Mouse (Mus musculus): Measurements from ENCODE around the gene Acmsd. TPM values are rescaled to one million over a fixed set of nuclear protein-coding genes. Genes with fewer than 3 reads are reported as not detected.
"Not testable (repeated sequence)": the region's sequence is repeated elsewhere in the genome, so short reads cannot be mapped to it uniquely, and the experiment has no call there.

The Acmsd gene
- total RNA-seq (2022) = under 1 TPM in 2 of 4 experiments, not detected in 2; 0.14 to 0.19 TPM

DNA sequence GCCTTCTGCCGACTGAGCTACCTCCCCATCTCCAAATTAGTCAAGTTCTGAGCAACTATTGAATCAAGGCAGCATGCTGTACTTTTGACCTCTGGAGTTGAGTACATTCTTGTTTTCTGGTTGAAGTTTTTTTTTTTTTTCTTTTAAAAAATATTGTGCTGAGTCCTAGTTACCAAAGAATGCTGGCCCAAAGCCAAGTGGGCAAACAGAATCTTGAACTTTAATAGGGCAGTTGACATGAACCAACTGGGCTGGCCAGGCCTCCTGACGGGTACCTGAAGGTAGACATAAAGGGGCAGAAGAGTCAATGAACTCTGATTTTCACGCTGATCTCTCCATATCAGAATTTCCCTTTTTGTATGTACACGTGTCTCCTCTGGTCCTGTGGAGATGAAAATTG lies at the start of gene Acmsd:
Acmsd (plus strand) TSS at position 318 of the 400 bp plus-strand sequence.
- DNase-seq (ENCODE audit: low spot score) = no peak

- no peak for DNase-seq (ENCODE audit: low spot score)
Observed at GRCm38 (mm10) chr1:127679498-127680133, 49.6 kb upstream of the Acmsd start, which contains the start of gene Tmem163. TSS of gene Tmem163 (minus strand) at chr1:127679548.

- no peak for DNase-seq (ENCODE audit: low spot score)
Observed at GRCm38 (mm10) chr1:127696533-127696932, 32.7 kb upstream of the Acmsd start.

- DNase-seq (ENCODE audit: low spot score) = no peak
Observed at GRCm38 (mm10) chr1:127702187-127702586, 27.0 kb upstream of the Acmsd start.

- DNase-seq (ENCODE audit: low spot score) = no peak
Observed at GRCm38 (mm10) chr1:127706269-127706668, 22.9 kb upstream of the Acmsd start.

DNA sequence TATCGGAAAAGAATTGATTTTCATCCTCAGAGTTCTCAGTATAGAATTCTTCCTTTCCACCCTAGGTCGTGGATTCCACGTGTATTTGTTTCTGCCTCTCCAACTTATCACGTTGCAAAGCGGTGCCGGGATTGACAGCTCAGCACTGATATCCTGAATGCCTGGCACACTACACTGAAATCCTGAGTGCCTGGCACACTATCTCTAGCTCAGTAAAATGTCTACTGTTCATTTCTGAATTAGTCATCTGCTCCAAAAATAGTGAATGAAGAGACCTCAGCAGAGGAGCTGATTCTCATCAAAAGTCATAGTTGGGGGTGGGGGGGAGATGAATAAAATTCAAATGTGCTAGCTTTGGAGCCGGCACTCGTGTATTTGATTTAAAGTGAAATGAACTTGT lies 12.8 kb upstream of the Acmsd start:
- DNase-seq (ENCODE audit: low spot score) = peak; percentile 26

GRCm38 (mm10) chr1:127718290-127718689 lies 10.9 kb upstream of the Acmsd start:
- no peak for DNase-seq (ENCODE audit: low spot score)

GRCm38 (mm10) chr1:127723596-127723995 lies 5.6 kb upstream of the Acmsd start:
- DNase-seq (ENCODE audit: low spot score) = no peak

GRCm38 (mm10) chr1:127731086-127731485 lies 1.9 kb downstream of the Acmsd start:
- DNase-seq (ENCODE audit: low spot score) = no peak

DNA sequence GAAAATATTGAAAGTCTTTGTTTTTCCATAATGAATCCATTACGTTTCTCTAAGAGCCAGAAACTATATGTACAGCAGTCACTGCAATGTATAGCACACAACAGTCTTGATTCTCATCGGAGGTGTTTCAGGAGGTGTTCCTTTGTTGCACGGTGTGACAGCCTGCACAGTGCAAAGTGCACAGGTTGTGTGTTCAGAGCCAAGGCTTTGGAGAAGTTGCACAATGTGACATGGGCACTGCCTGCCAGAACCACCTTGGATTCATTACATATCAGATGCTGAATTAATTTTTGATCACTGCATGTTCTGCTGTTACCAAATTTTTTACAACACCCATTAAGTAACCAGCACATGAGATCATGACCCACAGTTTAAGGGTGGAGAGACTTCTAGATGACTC lies 3.2 kb downstream of the Acmsd start:
- no peak for DNase-seq (ENCODE audit: low spot score)

DNA sequence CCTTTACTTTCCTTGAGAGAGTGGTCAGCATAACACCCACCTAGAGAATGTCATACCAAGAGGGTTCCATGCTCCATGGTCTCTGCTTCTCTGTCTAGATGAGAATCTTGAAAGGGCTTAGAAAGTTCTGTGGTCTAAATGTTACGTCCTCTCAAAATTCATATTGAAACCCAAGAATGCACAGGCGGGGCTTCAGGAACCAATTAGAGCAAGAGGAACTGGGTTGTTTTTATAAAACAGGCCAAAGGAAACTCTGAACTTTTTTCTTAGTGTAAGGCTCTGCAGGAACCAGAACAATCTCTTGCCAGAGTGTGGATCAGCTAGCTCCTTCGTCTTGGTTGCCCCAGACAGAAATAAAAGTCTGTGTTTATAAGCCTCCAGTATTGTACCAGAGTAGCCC lies 3.6 kb downstream of the Acmsd start:
- DNase-seq (ENCODE audit: low spot score) = no peak

DNA sequence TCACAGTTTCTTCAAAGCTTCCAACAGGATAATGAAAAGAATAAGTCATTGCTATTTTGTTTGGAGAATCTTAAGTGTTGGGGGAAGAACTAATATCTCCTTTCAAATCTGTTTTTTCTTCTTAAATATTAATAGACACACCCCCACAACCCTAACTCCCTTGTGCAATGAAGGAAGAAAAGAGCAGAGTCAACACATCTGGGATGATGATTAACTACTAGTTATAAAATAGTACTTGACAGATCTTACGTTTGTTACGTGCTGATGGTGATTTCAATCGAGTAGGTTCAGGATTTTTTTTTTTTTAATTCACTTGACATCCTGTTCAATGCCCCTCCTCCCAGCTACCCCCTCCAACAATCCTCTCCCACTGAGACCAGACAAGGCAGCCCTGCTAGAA lies 6.1 kb downstream of the Acmsd start:
- DNase-seq (ENCODE audit: low spot score) = no peak

- no peak for DNase-seq (ENCODE audit: low spot score)
Observed at GRCm38 (mm10) chr1:127750401-127751102, 21.3 kb downstream of the Acmsd start.

GRCm38 (mm10) chr1:127755806-127756205 lies 26.6 kb downstream of the Acmsd start:
- DNase-seq (ENCODE audit: low spot score) = no peak

DNA sequence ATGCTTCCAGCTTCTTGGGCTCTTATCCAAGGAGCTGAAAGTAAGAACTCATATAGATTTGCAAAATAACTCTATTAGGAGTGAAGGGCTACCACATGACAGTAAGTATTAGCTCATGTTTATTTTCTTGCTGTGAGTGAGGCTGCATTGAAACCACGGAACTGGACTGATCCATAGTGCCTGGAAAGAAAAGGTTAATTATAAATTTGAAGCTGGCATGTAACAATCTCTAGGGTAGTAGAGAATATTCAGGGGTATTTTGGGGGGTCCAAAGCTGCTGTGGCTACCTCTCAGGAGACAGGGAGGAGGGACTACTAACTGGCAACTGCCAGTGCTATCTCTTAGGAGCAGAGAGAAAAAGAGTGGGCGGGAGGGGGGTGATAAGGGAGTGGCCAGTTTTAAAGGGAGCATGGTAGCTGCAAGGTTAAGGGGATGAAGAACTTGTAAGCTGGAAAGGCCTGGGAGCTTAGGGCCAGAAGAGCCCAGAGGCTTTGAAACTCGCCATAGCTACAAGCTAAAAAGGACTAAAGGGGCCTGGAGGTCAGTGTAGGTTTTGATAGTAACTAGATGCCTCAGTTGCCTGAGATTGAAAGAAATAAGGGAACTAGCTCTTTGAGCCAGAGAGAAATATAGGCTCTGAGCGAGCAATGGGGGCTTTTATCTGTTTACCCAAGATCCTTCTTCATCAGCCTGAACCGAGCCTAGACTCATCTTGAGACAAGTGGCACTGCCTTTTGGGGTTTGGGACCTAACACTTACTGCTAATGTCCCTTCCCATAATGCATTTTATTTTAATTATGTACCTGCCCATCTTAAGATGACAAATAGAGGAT lies 27.3 kb downstream of the Acmsd start:
- no peak for DNase-seq (ENCODE audit: low spot score)

DNA sequence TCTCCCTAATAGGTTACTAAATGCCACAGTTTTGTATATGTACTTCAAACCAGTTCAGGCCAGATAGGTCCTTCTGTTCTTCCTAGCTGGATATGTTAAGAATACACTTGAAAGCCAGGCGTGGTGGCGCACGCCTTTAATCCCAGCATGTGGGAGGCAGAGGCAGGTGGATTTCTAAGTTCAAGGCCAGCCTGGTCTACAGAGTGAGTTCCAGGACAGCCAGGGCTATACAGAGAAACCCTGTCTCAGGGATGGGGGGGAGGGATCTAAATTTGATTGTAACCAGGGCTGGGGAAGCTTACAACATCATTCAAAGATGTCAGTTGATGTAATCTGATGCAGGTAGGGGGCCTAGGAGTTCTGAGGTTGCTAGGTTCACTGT lies 27.9 kb downstream of the Acmsd start:
- DNase-seq (ENCODE audit: low spot score) = not testable (repeated sequence)

DNA sequence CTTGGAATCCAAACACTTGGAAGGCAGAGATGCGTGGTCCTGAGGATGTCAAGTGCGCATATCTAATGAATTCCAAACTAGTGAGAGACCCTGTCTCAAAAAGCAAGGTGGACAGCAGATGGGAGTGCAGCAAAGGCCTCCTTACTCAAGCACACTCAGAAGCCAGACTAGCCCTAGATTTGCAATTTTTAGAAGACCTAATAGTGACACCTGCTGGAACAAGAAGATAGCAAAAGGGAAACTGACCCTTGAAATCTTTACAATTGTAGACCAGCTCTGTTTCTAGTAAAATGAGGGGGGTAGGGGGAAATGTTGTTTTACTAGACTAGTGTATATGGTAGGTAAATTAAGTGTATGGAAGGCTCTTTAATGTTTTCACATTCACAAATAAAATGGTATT lies 36.3 kb downstream of the Acmsd start:
- DNase-seq (ENCODE audit: low spot score) = no peak

DNA sequence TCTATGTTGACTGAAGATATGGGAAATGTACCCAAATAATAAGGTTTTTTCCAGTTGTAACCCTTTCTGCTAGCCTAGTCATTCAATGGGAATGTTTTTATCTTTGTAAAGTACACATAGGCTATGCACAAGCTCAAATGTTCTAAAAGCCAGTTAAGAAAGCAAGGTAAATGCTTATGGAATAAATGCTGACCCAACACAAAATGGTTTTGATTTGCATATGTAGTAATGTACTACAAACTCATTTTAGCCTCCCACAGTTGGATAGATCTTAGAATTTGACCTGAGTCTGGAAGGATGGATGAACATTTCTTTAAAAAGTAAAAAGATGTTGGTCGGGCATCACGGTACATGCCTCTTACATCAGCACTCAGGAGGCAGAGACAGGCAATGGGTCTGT lies 37.5 kb downstream of the Acmsd start:
- DNase-seq (ENCODE audit: low spot score) = no peak

DNA sequence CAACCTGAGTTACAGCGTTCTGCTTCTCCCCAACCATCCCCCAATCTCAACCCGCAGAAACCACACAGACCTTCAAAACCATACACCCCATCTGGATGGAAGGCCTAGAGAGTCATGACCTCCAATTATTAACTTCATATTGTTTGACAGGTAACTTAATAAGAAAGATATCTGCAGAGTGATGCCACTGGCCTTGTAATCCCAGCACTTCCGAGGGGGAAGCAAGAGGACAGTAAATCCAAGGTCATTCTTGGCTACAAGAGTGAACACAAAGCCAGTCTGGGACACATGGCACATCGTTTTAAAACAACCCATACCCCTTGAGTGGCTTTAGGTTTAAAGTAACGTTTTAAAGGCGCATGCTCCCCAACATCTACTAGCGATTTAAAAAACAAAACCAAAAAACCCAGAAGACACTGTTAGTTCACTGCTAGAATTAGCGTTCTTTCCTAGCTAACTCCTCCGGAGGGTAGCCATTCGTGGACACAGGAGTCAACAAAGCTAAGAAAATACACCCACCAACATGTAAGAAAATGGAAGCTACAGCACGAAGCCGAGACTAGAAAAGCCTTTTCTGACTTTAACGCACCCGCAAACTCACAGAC lies 44.1 kb downstream of the Acmsd start:
- no peak for DNase-seq (ENCODE audit: low spot score)

- DNase-seq (ENCODE audit: low spot score) = peak; percentile 99
Observed at GRCm38 (mm10) chr1:127773803-127774500, 44.7 kb downstream of the Acmsd start, which contains the start of gene Ccnt2. TSS of gene Ccnt2 (plus strand) at chr1:127774164.

DNA sequence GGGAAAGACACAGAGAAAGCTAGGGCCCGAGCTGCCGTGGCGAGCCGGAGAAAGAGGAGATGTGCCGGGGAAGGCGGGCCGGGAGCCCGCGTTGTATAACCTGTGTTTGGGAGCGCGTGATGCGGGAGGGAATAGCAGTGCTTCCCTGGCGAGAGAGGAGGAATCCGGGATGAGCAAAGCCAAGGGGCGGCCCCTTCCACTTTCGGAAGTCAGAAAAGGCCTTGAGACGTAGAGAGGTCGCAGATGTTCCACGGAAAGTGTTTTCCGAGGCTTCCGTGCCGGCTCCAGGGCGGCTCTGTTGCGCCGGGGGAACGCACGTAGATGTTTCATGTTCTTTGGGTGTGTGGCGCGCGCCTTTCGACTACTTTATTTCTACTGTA lies 45.3 kb downstream of the Acmsd start:
- DNase-seq (ENCODE audit: low spot score) = no peak

Data from heart, adult 8-10 months (tissue).